Mouse (Mus musculus) liver, embryonic 14.5 days (tissue): ENCODE data around the gene Oaf.

Experiments
- CTCF ChIP-seq: IDR thresholded peaks from 2 replicates; pipeline ENCODE4 v1.5.1; 2016; ENCODE audit warnings: antibody characterized with exemption, low read depth, control low read depth
- EP300 ChIP-seq: IDR thresholded peaks from 2 replicates; pipeline ENCODE4 v1.6.1; 2016; ENCODE audit warnings: antibody characterized with exemption, low read depth

DNA sequence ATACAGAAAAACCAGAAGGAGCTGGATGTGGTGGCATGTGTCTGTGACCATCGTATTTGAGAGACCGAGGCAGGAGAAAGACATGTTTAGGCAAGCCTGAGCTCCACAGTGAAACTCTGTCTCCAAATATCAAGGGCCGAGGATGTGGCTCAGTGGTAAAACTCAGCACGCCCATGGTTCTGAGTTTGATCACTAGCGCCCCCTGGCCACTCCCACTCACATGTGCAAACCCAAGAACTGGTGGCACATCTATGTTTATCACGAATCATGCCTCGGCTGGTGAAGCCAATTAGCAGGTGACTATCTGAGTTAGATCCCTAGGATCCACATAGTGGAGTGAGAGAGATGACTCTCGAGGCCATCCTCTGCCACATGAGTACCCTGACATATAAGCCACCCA is 27.6 kb upstream of the Oaf start:
- peak; percentile 86 for TF ChIP-seq CTCF
- 0 out of 2 replicates have a peak, but pooled peaks have one; percentile 21 for TF ChIP-seq EP300
